Mouse (Mus musculus) spleen, postnatal 10 days (tissue): ENCODE data around the gene Lpgat1.

Experiments used
- DNase-seq, 2 experiments: peaks; one replicate each; pipeline ENCODE4 v3.0.0; 2021 to 2022; ENCODE audit warnings: low spot score in 2 of 2

Lpgat1 gene

DNA sequence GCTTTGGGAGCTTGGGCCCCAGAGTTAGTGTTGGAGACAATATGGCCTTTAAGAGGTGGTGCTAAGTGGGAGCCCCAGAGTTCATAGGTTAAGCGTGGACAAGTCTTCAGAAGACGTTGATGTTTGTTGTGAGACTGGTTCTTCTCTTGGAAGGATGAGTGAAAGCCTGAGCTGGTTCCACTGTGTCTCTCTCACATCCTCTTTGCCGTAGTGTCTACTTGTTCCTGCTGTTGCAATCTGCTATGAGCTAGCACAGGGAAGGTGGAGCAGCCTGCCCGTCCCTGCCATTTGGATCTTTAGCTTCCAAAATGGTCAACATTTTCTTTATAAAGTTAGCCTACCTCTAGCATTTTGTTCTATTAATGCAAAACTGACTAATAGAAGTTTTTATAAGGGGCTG, 16.2 kb downstream of the Lpgat1 start:
- no peak for DNase-seq

DNA sequence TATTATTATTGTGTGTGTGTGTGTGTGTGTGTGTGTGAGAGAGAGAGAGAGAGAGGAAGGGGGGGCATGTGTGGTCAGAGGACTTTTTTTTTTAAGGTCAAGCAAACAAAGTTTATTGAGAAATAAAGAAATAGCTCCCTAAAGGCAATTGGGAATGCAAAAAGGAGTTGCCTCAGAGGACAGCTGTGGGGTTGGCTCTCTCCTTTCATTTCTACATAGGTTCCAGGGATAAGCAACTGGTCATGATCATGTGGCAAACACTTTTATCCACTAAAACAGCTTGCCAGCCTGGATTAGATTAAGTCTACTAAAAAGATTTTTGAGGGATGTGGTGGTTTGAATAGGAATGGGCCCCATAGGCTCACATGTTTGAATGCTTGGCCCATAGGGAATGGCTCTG, 18.8 kb downstream of the Lpgat1 start:
- DNase-seq: no peak

DNA sequence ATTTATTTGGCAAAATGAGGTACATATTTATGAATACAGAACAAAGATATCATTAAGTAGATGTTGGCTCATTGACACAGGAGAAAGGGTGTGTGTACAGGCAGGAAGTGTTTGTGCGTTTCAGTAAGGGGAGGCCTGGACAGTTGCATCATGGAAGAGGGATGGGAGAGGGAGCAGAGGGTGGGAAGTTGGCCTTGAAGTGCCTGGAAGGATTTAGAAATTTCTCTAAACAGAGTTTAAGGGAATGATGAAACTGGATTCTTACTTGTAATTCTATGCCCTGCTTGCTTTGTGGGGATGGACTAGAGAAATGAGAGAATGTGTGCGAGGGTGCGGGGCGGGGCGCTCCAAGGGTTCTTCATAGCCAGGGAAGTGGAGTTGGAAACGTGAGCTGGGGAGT, 20.2 kb downstream of the Lpgat1 start:
- DNase-seq: no peak

DNA sequence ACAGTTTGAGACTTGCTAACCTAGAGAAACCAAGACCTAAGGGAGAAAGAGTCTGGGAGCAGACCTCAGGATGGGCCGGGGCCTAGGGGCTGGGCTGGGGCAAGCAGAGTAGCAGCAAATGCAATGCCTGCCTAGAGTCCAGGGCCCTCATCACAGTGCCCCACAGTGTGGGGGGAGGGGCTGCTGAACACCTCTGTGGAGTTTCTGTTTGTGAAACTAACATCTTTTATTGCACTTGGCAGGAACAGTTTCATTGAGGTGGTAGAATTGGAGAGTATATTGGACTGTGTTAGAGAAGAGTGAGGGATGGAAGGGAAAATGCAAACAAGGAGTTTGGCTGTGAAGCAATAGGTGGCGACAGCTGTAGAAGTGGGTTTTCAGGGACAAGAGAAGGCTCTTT, 21.1 kb downstream of the Lpgat1 start:
- DNase-seq: no peak

DNA sequence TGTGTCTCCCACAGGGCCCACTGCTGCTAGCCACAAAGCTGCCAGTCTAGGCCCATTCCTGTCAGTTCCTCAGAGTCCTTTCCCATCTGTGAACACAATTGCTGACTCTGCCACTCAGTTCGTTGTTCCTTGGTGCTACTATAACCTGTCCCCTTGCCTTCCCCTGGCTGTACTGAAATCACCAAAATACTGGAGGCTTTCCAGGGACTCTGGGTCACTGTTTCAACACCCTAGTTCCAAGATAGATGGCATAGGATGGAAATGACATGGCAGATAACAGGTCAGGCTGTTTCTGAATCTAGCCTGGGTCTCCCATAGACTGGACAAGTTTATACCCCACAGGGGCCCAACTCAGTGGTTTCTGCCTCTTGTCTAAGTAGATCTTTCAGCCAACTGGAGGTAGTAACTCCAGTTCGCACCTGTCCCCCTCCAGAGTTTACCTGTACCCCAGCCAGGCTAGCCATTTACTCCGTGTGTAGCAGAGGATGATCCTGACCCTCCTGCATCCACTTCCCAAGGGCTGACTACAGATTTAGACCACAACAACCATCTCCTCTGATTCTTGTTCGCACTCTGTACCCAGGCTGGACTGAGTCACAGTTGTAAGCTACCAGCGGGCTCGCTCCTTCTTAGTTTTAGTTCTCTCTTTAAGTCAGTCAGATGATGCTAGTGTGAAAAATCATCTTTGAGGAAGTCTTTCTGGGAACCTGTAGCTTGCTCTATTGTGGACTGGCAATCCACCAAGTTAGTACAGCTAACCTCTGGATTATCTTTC, 23.1 kb downstream of the Lpgat1 start:
- no peak for DNase-seq

DNA sequence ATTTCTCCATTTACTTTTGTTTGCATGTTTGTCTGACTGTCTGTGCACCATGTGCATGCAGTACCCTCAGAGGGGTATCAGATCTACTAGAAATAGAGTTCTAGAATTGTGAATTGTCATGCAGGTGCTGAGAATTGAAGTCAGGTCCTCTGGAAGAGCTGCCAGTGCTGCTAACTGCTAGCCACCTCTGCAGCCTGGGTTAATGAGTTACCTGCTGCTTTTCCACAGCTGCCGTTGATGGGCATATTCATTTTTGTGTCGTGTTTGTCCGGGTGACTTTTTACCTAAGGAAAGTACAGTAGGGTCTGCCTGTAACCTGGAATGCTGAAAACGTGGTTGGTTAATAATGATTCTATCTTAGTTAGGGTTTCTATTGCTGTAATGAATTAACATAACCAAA, 24.0 kb downstream of the Lpgat1 start:
- no peak for DNase-seq

DNA sequence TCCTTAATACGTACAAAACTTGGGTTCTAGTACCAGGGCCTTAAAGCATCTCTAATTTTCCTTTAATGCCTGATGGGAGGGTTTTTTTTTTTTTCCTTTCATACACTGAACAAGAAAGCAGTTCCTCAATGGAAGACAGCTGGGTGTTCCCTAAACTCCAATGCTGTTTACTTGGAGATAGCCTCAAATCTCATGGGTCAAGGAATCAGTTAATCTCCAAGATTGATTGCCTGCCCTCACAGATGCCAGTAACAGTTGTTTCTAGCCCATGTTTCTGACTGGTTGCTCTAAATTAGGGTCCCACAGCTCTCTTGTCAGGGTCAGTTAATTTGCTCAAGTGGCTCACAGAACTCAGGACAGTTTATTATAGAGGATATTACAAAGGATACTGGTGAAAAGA, 30.8 kb downstream of the Lpgat1 start:
- DNase-seq: no peak

DNA sequence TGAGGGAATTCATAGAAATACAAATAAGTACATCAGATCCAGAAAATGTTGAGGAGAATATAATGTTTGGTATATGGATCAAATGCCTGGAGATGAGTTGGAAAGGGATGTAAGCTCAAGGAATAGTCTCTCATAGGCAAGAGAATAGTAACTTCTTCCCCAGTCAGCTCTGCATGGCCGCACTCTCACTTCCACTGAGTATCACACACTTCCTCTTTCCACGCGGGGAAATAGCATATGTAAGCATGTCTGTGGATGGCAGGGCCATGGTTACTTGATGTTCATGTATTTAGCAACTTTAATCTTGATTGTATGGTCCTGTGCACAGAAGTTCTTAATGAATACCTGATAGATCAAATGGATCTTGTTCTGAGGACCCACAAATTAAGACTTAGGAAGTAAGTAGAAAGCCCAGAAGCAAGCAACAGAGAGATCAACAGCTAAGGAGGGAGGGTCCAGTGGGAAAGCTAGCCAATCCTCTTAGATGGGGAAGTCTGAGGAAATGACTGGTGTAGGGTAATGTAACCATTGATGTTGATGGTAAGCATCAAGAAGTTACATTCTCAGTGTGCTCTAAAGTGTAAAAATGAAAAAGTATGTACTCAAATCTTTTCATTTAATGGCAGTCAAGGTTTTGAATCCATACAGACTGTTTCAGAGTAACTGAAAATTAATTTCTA, 39.0 kb downstream of the Lpgat1 start:
- peak in 1 of 2 experiments; percentile 58 for DNase-seq

DNA sequence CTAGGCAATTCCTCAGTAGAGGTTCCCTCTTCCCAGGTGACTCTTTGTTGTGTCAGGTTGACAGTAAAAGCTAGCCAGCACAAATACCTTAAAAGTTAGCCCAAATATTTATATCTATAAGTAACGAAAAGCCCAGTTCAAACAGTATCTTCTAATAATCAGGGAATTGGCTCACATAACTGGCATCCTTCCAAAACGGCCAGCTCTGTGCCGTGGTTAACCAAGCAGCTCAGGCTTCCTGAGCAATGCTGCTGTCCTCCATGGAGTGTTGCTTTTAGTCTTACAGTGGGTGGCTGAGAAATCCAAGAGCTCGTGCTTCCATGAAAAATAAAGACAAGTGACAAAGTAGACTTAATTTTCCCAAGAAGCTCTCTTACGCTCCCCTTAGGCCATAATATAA, 56.5 kb downstream of the Lpgat1 start:
- no peak for DNase-seq

DNA sequence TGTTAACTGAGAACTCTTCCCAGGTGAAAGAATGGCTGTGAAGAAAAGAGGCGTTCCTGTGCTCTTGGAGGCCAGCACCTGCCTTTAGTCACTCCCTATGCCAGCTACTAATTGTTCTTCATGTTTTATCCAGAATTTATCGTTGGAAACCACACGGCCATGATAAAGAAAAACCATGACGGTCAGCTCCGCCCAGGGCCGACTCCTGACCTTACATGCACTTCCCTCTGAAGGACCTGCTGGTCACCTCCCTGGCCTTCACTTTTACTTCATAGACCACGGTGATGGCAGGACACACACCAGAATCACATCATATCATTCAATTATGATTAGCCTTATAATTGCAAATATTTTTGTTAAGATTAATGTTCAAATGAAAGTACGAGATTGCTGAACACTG, 57.5 kb downstream of the Lpgat1 start:
- no peak for DNase-seq

DNA sequence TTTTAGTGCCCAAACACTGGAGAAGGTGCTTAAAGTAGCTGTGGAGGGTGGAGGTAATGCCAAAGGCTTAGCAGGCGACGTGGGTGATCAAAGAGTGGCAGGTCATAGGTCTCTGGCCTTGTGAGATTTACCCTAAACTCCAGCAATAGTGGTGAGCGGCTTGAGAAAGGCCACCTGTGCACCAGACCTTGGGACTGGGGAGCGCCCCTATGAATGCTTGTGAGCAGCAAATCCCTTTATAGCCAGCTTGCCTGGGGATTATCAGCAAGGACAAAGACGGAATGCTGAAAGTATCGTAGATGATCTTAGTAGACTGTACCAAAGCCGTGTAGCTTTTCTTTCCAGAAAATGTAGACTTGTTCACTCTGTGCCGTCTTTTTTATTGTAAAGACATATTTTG, 59.9 kb downstream of the Lpgat1 start:
- no peak for DNase-seq

DNA sequence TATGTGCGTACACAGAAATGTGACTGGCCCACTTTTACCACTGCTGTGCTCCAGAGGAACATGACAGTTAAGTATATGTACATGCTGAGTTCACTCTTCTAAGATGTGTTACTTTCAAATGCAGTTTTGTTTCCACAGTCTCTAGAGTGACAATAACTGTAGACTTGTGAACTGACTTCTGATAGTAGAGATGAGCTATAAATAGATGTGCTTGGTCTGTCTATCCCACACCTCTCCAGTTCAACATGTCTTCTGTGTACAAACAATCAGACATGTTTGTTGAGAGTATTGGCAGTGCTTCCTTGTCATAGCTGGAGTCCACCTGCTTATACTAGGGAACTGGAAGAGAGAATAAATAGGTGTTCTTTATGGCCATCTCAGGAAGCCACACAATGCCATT, 62.8 kb downstream of the Lpgat1 start:
- no peak for DNase-seq

DNA sequence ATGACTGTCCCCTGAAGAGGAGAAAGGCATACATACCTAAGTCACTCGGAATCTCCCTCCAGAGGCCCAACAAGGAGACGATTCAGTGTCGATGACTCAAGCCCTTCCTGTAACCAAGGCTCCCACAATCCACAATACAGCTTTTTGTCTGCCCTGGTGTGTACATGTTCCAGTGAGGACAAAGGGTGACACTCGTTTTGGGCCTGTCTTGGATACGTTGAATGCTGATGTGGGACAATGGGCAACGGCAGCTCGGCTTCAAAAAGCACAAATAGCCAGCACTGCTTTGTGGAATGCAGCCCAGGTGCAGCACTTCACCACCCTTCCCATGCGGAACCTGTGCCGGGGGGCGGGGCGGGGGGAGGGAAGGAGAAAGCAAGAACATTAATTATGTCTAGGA, 67.5 kb downstream of the Lpgat1 start:
- no peak for DNase-seq

DNA sequence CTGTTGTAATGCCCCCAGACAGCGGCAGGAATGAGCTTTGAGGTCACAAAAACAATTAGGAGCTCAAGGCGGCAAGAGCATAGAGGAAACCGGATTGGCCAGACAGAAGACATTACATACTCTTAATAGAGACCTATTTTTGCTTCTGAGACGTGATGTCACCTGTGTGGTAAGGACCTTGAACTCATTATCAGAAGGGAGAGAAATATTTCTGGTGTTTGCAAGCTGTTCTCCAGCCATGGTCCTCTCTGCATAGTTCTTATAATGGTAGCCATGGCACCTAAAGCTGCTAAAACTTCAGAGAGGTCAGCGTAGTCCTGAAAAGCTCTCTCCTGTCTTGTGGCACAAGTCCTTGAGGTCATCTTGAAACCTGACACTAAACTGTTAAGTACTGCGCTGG, 68.6 kb downstream of the Lpgat1 start:
- DNase-seq: no peak

DNA sequence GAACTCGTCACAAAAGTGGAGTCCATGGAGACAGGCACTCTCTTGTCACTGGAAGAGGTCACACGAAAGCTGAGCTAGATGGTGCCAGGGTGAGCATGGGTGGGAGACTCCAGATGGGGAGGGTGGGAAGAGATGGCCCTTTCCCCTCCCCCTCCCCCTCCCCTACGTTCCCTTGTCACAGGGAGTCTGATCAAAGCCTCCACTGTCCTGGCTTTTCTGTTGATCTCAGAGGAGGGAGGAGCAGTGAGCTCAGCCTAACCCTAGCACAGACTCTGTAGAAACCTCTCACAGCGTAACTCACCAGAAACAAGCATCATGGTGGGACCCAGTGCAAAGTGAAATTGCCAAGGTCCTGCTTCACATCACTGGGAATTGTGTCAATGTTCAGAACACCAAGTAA, 69.7 kb downstream of the Lpgat1 start:
- DNase-seq: no peak

DNA sequence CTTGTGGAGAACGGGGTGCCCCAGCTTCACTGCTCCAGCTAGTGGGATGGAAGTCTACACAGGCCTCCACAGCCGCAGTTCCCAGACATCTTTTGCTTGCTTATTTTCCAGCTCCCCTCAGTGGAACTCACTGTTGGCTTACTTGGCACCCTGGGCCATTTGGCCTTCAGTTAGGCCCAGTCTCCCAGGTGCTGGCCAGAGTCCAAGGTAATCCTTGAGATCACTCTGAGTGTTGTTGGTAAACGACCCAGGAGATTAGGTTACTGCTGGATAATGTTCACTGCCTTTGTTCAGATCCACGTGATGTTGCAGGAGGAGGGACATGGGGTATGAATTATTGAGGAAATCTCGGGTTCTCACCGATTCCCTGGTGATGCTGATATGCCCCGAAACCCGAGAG, 75.4 kb downstream of the Lpgat1 start:
- DNase-seq: no peak

DNA sequence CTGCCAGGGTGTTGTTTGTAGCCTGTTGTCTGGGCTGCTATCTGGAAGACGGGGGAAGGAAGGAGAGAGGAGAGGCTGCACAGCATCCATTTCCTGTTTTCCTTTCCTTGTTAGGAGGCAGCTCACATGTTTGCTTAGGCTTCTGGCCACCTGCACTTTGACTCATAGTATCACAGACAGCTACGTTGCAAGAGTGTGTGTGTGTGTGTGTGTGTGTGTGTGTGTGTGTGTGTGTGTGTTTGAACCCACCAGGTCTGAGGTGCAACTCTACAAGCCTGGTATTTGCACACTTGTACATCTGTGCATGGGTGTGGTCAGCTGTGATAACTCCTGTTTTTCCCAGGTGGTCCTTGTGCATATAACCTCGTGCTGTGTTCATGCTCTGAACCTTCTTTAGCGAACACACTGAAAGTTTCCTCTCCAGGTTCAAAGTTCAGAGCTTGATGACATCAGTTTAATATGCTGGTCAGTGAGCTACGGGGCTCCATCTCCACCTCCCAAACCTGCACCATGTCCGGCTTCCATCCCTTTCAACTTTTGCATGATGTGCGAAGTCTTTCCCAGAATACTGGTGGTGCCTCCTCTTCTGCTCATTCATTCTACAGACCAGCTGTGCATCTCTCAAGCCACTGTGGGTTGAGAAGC, 76.4 kb downstream of the Lpgat1 start:
- no peak for DNase-seq

DNA sequence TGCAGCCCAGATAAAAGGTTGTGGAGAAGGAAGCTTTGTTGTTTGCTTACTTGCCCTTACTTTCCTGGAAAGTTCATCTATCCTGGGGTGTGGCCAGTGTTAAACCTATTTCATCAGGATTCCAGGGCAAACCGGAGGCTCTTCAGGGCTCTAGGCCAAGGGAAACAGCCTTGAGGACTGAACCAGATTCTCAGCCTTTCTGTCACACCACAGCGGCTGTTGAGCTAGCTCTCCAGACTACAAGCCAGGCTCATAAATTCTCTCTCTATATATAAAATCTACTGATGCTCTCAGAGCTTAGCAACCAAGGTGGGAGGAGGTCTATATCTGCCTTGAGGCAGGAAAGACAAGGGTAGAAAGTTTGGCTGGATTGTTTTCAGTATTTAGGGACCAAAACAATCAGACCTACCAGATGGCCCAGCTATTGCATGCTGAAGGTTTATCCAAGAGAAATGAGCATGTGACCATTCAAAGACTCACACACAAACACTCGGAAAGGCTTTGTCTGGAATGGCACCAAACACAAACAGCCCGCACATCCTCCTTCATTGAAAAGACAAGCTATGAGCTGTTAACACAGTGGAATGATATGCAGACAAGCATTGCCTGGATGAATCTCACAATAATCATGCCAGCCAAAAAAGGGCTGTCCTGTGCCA, 78.7 kb downstream of the Lpgat1 start:
- no peak for DNase-seq

DNA sequence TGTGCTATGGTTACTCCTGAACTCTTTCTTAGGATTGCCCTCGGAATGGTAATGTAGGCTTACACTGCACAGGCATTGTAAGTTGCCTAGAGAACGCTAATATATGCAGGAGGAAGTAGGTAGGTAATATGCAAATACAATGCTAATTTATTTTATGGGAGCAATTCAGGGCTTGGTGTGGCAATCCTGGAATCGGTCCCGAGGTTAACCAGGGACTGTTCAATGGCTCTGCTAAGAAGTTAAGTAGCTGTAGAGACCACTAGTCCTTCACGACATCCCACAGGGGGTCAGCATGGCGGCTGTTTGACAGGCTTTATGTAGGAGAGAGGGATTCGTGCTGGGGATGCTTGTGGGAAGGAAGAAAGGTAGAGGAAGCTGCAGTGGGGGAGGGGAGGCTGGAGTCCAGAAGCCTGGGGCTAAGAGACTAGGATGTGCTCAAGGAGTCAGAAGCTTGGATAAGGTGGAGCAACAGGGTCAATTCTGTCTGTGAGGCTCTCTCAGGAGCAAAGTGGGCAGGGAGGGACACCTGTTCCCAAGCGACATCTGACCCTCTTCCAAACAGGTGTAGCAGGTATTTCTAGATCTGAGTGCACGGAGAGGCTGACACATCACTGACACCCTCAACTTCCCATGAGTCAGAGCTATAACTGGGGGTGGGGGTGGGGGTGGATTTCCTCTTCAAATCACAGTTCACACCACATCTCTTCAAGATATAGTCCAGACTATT, 84.6 kb downstream of the Lpgat1 start:
- DNase-seq: no peak

DNA sequence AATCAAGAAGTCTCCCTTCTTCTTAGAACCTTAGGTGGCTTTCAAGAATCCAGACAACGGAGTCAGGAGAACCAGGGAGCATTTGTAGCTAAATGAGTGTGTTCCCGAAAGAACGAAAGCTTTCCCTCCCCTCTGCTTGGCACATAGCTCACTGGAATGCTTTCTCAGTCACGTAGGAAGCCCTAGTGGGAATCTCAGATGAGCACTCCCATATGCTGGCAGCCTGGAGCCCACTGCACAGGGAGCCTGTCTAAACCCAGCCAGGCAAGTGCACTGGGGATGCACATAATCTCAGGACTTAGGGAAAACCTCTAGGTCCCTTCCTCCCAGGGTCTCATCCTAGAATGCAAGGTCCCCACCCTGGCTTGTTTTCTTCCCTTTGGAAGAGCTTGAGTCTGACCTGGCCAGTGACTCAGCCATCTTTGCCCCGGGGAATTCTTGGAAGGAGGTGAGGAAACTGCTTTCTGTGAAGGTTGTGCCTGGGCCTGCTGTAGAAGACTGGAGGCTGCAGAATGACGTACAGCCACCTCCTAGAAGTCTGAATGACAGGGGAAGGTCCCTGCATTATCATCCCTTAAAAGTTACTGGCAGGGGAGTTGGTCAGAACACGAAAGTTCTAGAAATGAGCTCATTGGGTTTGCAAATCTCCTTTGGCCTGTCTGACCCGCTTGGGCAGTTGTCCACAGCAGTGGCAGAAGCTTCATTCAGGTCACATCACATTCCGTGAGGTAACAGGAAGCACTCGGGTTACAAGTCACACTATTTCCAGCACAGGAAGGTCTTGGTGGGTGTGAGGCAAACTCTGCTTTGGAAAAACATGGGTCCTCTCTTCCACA, 85.4 kb downstream of the Lpgat1 start:
- no peak for DNase-seq

DNA sequence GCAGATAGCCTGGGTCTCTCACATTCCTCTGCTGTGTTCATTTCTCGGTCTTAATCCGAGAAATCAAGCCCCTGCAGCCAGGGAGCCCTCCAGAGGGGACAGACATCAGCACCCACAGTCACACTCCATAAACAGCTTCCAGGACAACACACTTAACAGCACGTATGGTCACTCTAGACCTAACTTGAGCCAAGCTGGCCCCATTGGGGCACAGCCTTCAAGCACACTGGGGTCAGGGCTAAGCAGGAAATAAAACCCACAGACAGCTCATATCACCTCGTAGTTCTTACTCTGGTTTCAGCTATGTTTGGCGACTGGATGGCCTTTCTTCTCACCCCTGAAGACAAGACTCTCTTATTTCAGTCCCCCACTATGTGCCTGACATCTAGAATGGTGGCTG, 87.1 kb downstream of the Lpgat1 start:
- no peak for DNase-seq
